12 mouse cellular contexts compared by ENCODE assay signal in genomic region chr10:88166158-88166557, GRCm38 (mm10). TPM values are rescaled to one million over a fixed set of nuclear protein-coding genes. Genes with fewer than 3 reads are reported as not detected.
DNase-seq lines count a peak whose midpoint lies in the region; ATAC-seq lines count a peak whose summit lies in the region.
"Had no signal": no experiment of that assay in that cellular context is flagged by ENCODE, and none has a peak within 500 bp of the region (broad histone marks: within the 10 kb centered on the region; RNA-seq: fewer than 3 reads in every experiment).

No protein-coding gene starts in this region.

- peak; percentile 19 for DNase-seq in kidney, postnatal 10 days
- no peak for DNase-seq in kidney, adult 11 months
- DNase-seq in B cell, adult 2 months, result peak; percentile 29 to 31
- peak; percentile 25 for DNase-seq in NIH3T3 (ENCODE audit: low read depth)
- DNase-seq in right cerebral cortex, postnatal 25 days, result no peak
- no peak for DNase-seq in urinary bladder, postnatal 14 days (ENCODE audit: low spot score)
- DNase-seq in layer of hippocampus, postnatal 10 days (ENCODE audit: low spot score in 2 of 2), result no peak
- DNase-seq: gastrocnemius, postnatal 14 days; kidney, postnatal 14 days; lung, adult 2 months; midbrain, embryonic 14.5 days had no signal

- peak; percentile 65; the same call in 1 of the 2 replicates for ATAC-seq in megakaryocyte progenitor cell, adult 5-6 weeks (replicated peaks; ENCODE audit: poor library complexity)

RNA-seq across cellular contexts. Expression of gene Nup37, which starts 19.4 kb away (rescaled TPM):
- total RNA-seq in megakaryocyte progenitor cell, adult 5-6 weeks (2015), result 67.5 and 73.7 TPM in 2 replicates
- total RNA-seq in megakaryocyte progenitor cell, adult 5-6 weeks (2017), result 69.6 and 78.1 TPM in 2 replicates
- 1 to 10 TPM; 8.0 to 8.8 TPM for total RNA-seq in layer of hippocampus, postnatal 10 days (2021)

RNA-seq across cellular contexts. Expression of gene Parpbp, which starts 19.4 kb away (rescaled TPM):
- 16.8 and 19.9 TPM in 2 replicates for total RNA-seq in megakaryocyte progenitor cell, adult 5-6 weeks (2015)
- 33.9 and 34.0 TPM in 2 replicates for total RNA-seq in megakaryocyte progenitor cell, adult 5-6 weeks (2017)
- 1 to 10 TPM; 2.1 to 2.4 TPM for total RNA-seq in layer of hippocampus, postnatal 10 days (2021)

RNA-seq across cellular contexts. Expression of gene Washc3, which starts 34.7 kb away (rescaled TPM):
- 90.1 and 96.6 TPM in 2 replicates for total RNA-seq in megakaryocyte progenitor cell, adult 5-6 weeks (2015)
- 38.7 and 50.3 TPM in 2 replicates for total RNA-seq in megakaryocyte progenitor cell, adult 5-6 weeks (2017)
- total RNA-seq in layer of hippocampus, postnatal 10 days (2021), result 10 to 100 TPM; 24.4 to 26.1 TPM

Comparison
In these comparisons a context has a peak if more than half of its experiments do, and no peak if none do; other contexts are left out.
1. DNase-seq: peak in kidney, postnatal 10 days (single experiment), B cell, adult 2 months (2 of 2) and NIH3T3 (single experiment); none in kidney, adult 11 months (single experiment), right cerebral cortex, postnatal 25 days (single experiment), urinary bladder, postnatal 14 days (single experiment) and layer of hippocampus, postnatal 10 days (0 of 2).
2. RNA of gene Nup37, which starts 19.4 kb away (total RNA-seq): 67.5 to 78.1 TPM in megakaryocyte progenitor cell, adult 5-6 weeks; 8.0 to 8.8 TPM in layer of hippocampus, postnatal 10 days; every median in the first group is over 4 times any median in the second.
3. RNA of gene Parpbp, which starts 19.4 kb away (total RNA-seq): 16.8 to 34.0 TPM in megakaryocyte progenitor cell, adult 5-6 weeks; 2.1 to 2.4 TPM in layer of hippocampus, postnatal 10 days; every median in the first group is over 4 times any median in the second.